Mouse (Mus musculus) ovary, postnatal 14 days (tissue): ENCODE measurements around the gene Sele.
"Not testable (repeated sequence)": the region's sequence is repeated elsewhere in the genome, so short reads cannot be mapped to it uniquely, and the experiment has no call there.

Source experiments
- DNase-seq: peaks from one replicate; pipeline ENCODE4 v3.0.0; 2022; ENCODE audit warnings: low spot score

Sele gene

GRCm38 (mm10) chr1:164047934-164048333 is at the start of gene Sele:
Gene Sele, plus strand, starts transcription at chr1:164048234.
- DNase-seq, result no peak

GRCm38 (mm10) chr1:164001831-164002452 is 46.1 kb upstream of the Sele start:
- no peak for DNase-seq

GRCm38 (mm10) chr1:164004311-164004710 is 43.7 kb upstream of the Sele start:
- DNase-seq, result no peak

- peak; percentile 7 for DNase-seq
These were observed 38.8 kb upstream of the Sele start for GRCm38 (mm10) chr1:164009235-164009634.

GRCm38 (mm10) chr1:164014616-164015015 is 33.4 kb upstream of the Sele start:
- no peak for DNase-seq

- DNase-seq, result no peak
These were observed 29.7 kb upstream of the Sele start for GRCm38 (mm10) chr1:164018221-164018896.

GRCm38 (mm10) chr1:164019789-164020188 is 28.2 kb upstream of the Sele start:
- no peak for DNase-seq

GRCm38 (mm10) chr1:164020746-164021145 is 27.3 kb upstream of the Sele start:
- not testable (repeated sequence) for DNase-seq

- DNase-seq, result not testable (repeated sequence)
These were observed 25.9 kb upstream of the Sele start for GRCm38 (mm10) chr1:164022106-164022505.

- DNase-seq, result no peak
These were observed 22.3 kb upstream of the Sele start for GRCm38 (mm10) chr1:164025685-164026084.

GRCm38 (mm10) chr1:164027416-164027815 is 20.6 kb upstream of the Sele start:
- peak; percentile 6 for DNase-seq

GRCm38 (mm10) chr1:164040385-164041135 is 7.5 kb upstream of the Sele start:
- no peak for DNase-seq

- DNase-seq, result no peak
These were observed 4.5 kb upstream of the Sele start for GRCm38 (mm10) chr1:164043549-164043948.

GRCm38 (mm10) chr1:164053561-164053960 is 5.5 kb downstream of the Sele start:
- no peak for DNase-seq

- DNase-seq, result no peak
These were observed 6.8 kb downstream of the Sele start for GRCm38 (mm10) chr1:164054800-164055199.

GRCm38 (mm10) chr1:164060071-164060470 is 12.0 kb downstream of the Sele start:
- DNase-seq, result no peak

GRCm38 (mm10) chr1:164061278-164061677 is 13.2 kb downstream of the Sele start:
- peak; percentile 4 for DNase-seq

- DNase-seq, result no peak
These were observed 13.9 kb downstream of the Sele start, which contains the start of gene Sell for GRCm38 (mm10) chr1:164061925-164062324. Gene Sell, plus strand, starts transcription at chr1:164061982.

GRCm38 (mm10) chr1:164062856-164063255 is 14.8 kb downstream of the Sele start:
- no peak for DNase-seq

- no peak for DNase-seq
These were observed 15.7 kb downstream of the Sele start for GRCm38 (mm10) chr1:164063745-164064144.

- DNase-seq, result no peak
These were observed 21.2 kb downstream of the Sele start for GRCm38 (mm10) chr1:164069261-164069660.

GRCm38 (mm10) chr1:164070461-164070860 is 22.4 kb downstream of the Sele start:
- DNase-seq, result no peak

GRCm38 (mm10) chr1:164071111-164071510 is 23.1 kb downstream of the Sele start:
- DNase-seq, result no peak
